Mouse (Mus musculus): ENCODE data around the gene Grk6. TPM values are rescaled to one million over a fixed set of nuclear protein-coding genes. Genes with fewer than 3 reads are reported as not detected.
A peak's percentile ranks its signal among the peaks of the same experiment; 100 is the strongest.

The Grk6 gene
- total and polyA plus RNA-seq, 3 experiments = 27.5 to 53.9 (median 46.0) TPM

GRCm38 (mm10) chr13:55474621-55475069 lies 29.8 kb downstream of the Grk6 start:
- Histone ChIP-seq H3K36me3 (replicated peaks) (no peaks in the 10 kb centered on the region), H3K27me3 (ENCODE audit: insufficient read depth, low read length) (peaks cover 88% of the 10 kb centered on the region), H3K4me1 (ENCODE audit: insufficient read depth, low read depth, low read length) (peaks cover 23% of the 10 kb centered on the region), H3K4me3 (ENCODE audit: low read depth, low read length) (no peak overlapping the region), H3K9me3 (replicated peaks) (peaks cover 8% of the 10 kb centered on the region)
- no peak for TF ChIP-seq CTCF (IDR thresholded peaks at IDR 0.05; ENCODE audit: low read depth, low read length)
- no peak for TF ChIP-seq TAL1 (conservative IDR thresholded peaks at IDR 0.05; ENCODE audit: low read depth, low read length)
- no peak for TF ChIP-seq GATA2 (IDR thresholded peaks at IDR 0.05; ENCODE audit: borderline replicate concordance, low read depth, low read length)
- TF ChIP-seq POLR2AphosphoS5 (IDR thresholded peaks at IDR 0.05; ENCODE audit: insufficient replicate concordance, low read depth, low read length) = no peak
- TF ChIP-seq GATA1 (IDR thresholded peaks at IDR 0.05; ENCODE audit: borderline replicate concordance, low read length) = no peak
- DNase-seq (ENCODE audit: low spot score) (no peak), ATAC-seq (ENCODE audit: extremely low read depth, insufficient number of reproducible peaks, low FRiP score, poor library complexity, severe bottlenecking) (no peak)

DNA sequence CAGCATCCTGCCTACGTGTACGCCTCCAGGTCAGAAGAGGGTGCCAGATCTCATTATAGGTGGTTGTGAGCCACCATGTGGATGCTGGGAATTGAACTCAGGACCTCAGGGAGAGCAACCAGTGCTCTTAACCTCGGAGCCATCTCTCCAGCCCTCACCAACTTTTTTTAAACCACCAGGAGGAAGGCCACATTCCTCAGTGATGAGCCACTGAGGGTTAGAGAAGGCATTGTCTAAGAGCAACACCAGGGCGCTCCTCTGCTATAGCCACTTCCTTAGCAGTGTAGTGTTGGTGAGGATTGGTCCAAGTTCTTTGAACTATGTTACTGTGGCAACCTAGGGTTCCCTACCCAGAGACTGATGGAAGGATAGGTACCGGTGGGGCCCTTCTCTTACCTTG lies 30.9 kb downstream of the Grk6 start:
- peaks cover 86% of the 10 kb centered on the region for H3K27me3 ChIP-seq (ENCODE audit: insufficient read depth, low read length)
- no peaks in the 10 kb centered on the region for H3K36me3 ChIP-seq (replicated peaks)
- ATAC-seq (ENCODE audit: extremely low read depth, insufficient number of reproducible peaks, low FRiP score, poor library complexity, severe bottlenecking) (no peak), DNase-seq (ENCODE audit: low spot score) (no peak)
- H3K4me3 ChIP-seq (ENCODE audit: low read depth, low read length) = no peak overlapping the region
- peaks cover 8% of the 10 kb centered on the region for H3K9me3 ChIP-seq (replicated peaks)
- peaks cover 21% of the 10 kb centered on the region for H3K4me1 ChIP-seq (ENCODE audit: insufficient read depth, low read depth, low read length)
- TF ChIP-seq POLR2AphosphoS5 (IDR thresholded peaks at IDR 0.05; ENCODE audit: insufficient replicate concordance, low read depth, low read length) (no peak), GATA1 (IDR thresholded peaks at IDR 0.05; ENCODE audit: borderline replicate concordance, low read length) (no peak), CTCF (IDR thresholded peaks at IDR 0.05; ENCODE audit: low read depth, low read length) (no peak), TAL1 (conservative IDR thresholded peaks at IDR 0.05; ENCODE audit: low read depth, low read length) (no peak), GATA2 (IDR thresholded peaks at IDR 0.05; ENCODE audit: borderline replicate concordance, low read depth, low read length) (no peak)

GRCm38 (mm10) chr13:55476256-55476655 lies 31.4 kb downstream of the Grk6 start:
- Histone ChIP-seq H3K27me3 (ENCODE audit: insufficient read depth, low read length) (peaks cover 85% of the 10 kb centered on the region), H3K9me3 (replicated peaks) (peaks cover 8% of the 10 kb centered on the region), H3K4me1 (ENCODE audit: insufficient read depth, low read depth, low read length) (peaks cover 16% of the 10 kb centered on the region), H3K4me3 (ENCODE audit: low read depth, low read length) (no peak overlapping the region), H3K36me3 (replicated peaks) (no peaks in the 10 kb centered on the region)
- TF ChIP-seq TAL1 (conservative IDR thresholded peaks at IDR 0.05; ENCODE audit: low read depth, low read length) (no peak), POLR2AphosphoS5 (IDR thresholded peaks at IDR 0.05; ENCODE audit: insufficient replicate concordance, low read depth, low read length) (no peak), GATA2 (IDR thresholded peaks at IDR 0.05; ENCODE audit: borderline replicate concordance, low read depth, low read length) (no peak), GATA1 (IDR thresholded peaks at IDR 0.05; ENCODE audit: borderline replicate concordance, low read length) (no peak), CTCF (IDR thresholded peaks at IDR 0.05; ENCODE audit: low read depth, low read length) (no peak)
- no peak for ATAC-seq (ENCODE audit: extremely low read depth, insufficient number of reproducible peaks, low FRiP score, poor library complexity, severe bottlenecking)
- DNase-seq (ENCODE audit: low spot score) = no peak

- TF ChIP-seq GATA1 (IDR thresholded peaks at IDR 0.05; ENCODE audit: borderline replicate concordance, low read length) (no peak), GATA2 (IDR thresholded peaks at IDR 0.05; ENCODE audit: borderline replicate concordance, low read depth, low read length) (no peak), CTCF (IDR thresholded peaks at IDR 0.05; ENCODE audit: low read depth, low read length) (no peak), POLR2AphosphoS5 (IDR thresholded peaks at IDR 0.05; ENCODE audit: insufficient replicate concordance, low read depth, low read length) (no peak), TAL1 (conservative IDR thresholded peaks at IDR 0.05; ENCODE audit: low read depth, low read length) (no peak)
- peaks cover 3% of the 10 kb centered on the region for H3K4me1 ChIP-seq (ENCODE audit: insufficient read depth, low read depth, low read length)
- no peak overlapping the region for H3K4me3 ChIP-seq (ENCODE audit: low read depth, low read length)
- H3K36me3 ChIP-seq (replicated peaks) = no peaks in the 10 kb centered on the region
- DNase-seq (ENCODE audit: low spot score) (no peak), ATAC-seq (ENCODE audit: extremely low read depth, insufficient number of reproducible peaks, low FRiP score, poor library complexity, severe bottlenecking) (no peak)
- H3K27me3 ChIP-seq (ENCODE audit: insufficient read depth, low read length) = peaks cover 85% of the 10 kb centered on the region
- peaks cover 3% of the 10 kb centered on the region for H3K9me3 ChIP-seq (replicated peaks)
Measured at GRCm38 (mm10) chr13:55477492-55477891, 32.6 kb downstream of the Grk6 start.

- TF ChIP-seq CTCF (IDR thresholded peaks at IDR 0.05; ENCODE audit: low read depth, low read length) = peak; percentile 36; the same call in 1 of the 2 replicates
- no peak for TF ChIP-seq GATA1 (IDR thresholded peaks at IDR 0.05; ENCODE audit: borderline replicate concordance, low read length)
- no peak for ATAC-seq (ENCODE audit: extremely low read depth, insufficient number of reproducible peaks, low FRiP score, poor library complexity, severe bottlenecking)
- Histone ChIP-seq H3K36me3 (replicated peaks) (no peaks in the 10 kb centered on the region), H3K27me3 (ENCODE audit: insufficient read depth, low read length) (peaks cover 84% of the 10 kb centered on the region), H3K4me1 (ENCODE audit: insufficient read depth, low read depth, low read length) (no peaks in the 10 kb centered on the region; the same call in none of the 2 replicates), H3K9me3 (replicated peaks) (no peaks in the 10 kb centered on the region), H3K4me3 (ENCODE audit: low read depth, low read length) (no peak overlapping the region)
- DNase-seq (ENCODE audit: low spot score) = no peak
Measured at GRCm38 (mm10) chr13:55478036-55478435, 33.2 kb downstream of the Grk6 start.

DNA sequence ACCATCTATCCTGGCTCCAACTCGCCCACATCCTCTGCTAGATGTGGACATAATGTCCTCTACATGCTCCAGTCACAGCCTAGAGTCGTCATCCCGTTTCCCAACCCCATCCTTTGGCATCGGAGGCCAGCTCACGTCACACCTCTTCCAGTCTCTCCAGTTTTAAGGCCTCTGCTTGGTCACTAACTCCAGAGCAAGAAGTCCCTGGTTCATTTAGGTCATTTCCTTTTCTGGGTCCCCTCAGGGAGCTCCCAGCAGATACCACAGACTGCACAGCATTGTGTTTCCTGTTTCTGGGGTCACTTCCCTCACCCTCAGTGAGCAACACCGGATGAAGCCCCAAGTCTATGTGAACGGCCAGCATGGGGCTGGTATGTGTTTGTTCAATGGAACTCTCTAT lies 34.1 kb downstream of the Grk6 start:
- no peak for TF ChIP-seq POLR2AphosphoS5 (IDR thresholded peaks at IDR 0.05; ENCODE audit: insufficient replicate concordance, low read depth, low read length)
- TF ChIP-seq GATA1 (IDR thresholded peaks at IDR 0.05; ENCODE audit: borderline replicate concordance, low read length) = no peak
- TF ChIP-seq CTCF (IDR thresholded peaks at IDR 0.05; ENCODE audit: low read depth, low read length) = no peak
- no peak for TF ChIP-seq GATA2 (IDR thresholded peaks at IDR 0.05; ENCODE audit: borderline replicate concordance, low read depth, low read length)
- TF ChIP-seq TAL1 (conservative IDR thresholded peaks at IDR 0.05; ENCODE audit: low read depth, low read length) = no peak
- Histone ChIP-seq H3K4me3 (ENCODE audit: low read depth, low read length) (no peak overlapping the region), H3K9me3 (replicated peaks) (no peaks in the 10 kb centered on the region), H3K36me3 (replicated peaks) (no peaks in the 10 kb centered on the region), H3K4me1 (ENCODE audit: insufficient read depth, low read depth, low read length) (no peaks in the 10 kb centered on the region; the same call in 1 of the 2 replicates), H3K27me3 (ENCODE audit: insufficient read depth, low read length) (peaks cover 83% of the 10 kb centered on the region)
- no peak for ATAC-seq (ENCODE audit: extremely low read depth, insufficient number of reproducible peaks, low FRiP score, poor library complexity, severe bottlenecking)
- DNase-seq (ENCODE audit: low spot score) = no peak
